8 mouse cellular contexts compared by ENCODE assay signal in the genomic region with DNA sequence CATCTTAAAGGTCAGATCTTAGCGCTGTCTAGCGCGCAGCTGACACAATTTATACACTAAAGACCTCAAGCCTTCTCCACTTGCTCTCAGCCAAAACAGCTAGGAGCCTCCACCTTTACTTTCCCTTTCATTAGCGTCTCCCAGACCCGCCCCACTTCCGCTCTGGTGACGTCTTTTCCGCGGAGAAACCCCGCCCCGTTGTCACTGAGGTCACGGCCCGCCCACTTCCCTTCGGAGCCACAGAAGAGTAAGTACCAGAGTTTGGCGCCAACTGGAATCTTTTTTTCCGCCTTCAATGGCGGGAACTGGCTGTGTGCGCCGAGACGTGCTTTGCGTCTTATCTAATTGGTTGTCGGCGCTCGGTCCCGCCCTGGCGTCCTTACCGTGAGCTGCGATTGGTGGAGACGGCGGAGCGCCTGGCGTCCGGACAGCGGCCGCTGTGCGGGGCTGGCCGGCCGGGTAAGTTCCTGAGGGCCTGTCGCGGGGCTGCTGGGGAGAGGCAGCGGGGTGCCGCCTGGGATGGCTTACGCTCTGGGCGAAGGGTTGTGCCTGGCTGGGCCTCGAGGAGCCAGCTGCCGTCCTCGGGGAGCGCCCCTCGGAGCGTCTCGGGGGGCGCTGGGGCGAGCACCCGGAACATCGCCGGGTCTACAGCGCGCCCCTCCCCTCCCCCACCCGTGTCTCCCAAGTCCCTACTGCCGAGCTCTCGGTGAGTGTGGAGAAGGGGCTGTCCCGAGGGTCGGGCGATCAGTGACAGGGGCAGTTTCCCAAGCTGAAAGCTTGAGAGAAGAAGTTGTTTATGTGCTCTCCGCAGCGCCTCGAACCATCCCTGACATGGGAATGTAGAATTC. TPM values are rescaled to one million over a fixed set of nuclear protein-coding genes. Genes with fewer than 3 reads are reported as not detected.
DNase-seq lines count a peak whose midpoint lies in the region; ATAC-seq and TF ChIP-seq lines count a peak whose summit lies in the region.

A gene (plus strand): TSS at position 418 of the 848 bp plus-strand sequence.

- H3K27ac ChIP-seq in cortical plate, adult 2 months (ENCODE audit: insufficient read depth, low read length): peak within 1 kb of the TSS; percentile 61; the same call in 1 of the 2 replicates

- DNase-seq in gastrocnemius, adult 8-10 months (ENCODE audit: low spot score in 2 of 2): peak; percentile 99
- peak; percentile 94 for DNase-seq in hindlimb bud, embryonic 11.5 days (ENCODE audit: extremely low spot score, low read depth, low spot score)
- peak; percentile 95 to 100 for DNase-seq in left cerebral cortex, adult 8-10 months (ENCODE audit: low spot score in 2 of 2)
- peak; percentile 99 to 100 for DNase-seq in right cerebral cortex, postnatal 10 days (ENCODE audit: low spot score in 2 of 2)
- peak; percentile 92 for DNase-seq in urinary bladder, postnatal 25 days (ENCODE audit: low spot score)

- ATAC-seq in activated CD4-positive, CD25-positive, alpha-beta regulatory T cell, adult 4 months: peak; percentile 95

- peak; percentile 86 for TF ChIP-seq POLR2A in cortical plate, adult 2 months (IDR thresholded peaks at IDR 0.05; ENCODE audit: extremely low read depth, insufficient read depth, low read length)

- H3K9me3 ChIP-seq in megakaryocyte, embryonic 14.5 days: no peaks in the 10 kb centered on the region

- peaks cover 15% of the 10 kb centered on the region for H3K36me3 ChIP-seq in megakaryocyte, embryonic 14.5 days (replicated peaks; ENCODE audit: low read length)

- no peak for TF ChIP-seq CTCF in cortical plate, adult 2 months (IDR thresholded peaks at IDR 0.05; ENCODE audit: extremely low read depth, insufficient read depth, low read length)

- peak within 1 kb of the TSS; percentile 74 for H3K4me3 ChIP-seq in cortical plate, adult 2 months (ENCODE audit: insufficient read depth, low read length)
- H3K4me3 ChIP-seq in megakaryocyte, embryonic 14.5 days (replicated peaks): peak within 1 kb of the TSS; percentile 97

- H3K27me3 ChIP-seq in megakaryocyte, embryonic 14.5 days (replicated peaks): no peaks in the 10 kb centered on the region

- no peaks in the 10 kb centered on the region for H3K4me1 ChIP-seq in cortical plate, adult 2 months (ENCODE audit: control insufficient read depth, insufficient read depth, low read length)
- peaks cover 33% of the 10 kb centered on the region for H3K4me1 ChIP-seq in megakaryocyte, embryonic 14.5 days

RNA-seq across cellular contexts. Expression of the gene that starts here (rescaled TPM):
- polyA plus RNA-seq in activated CD4-positive, CD25-positive, alpha-beta regulatory T cell, adult 4 months (2017; shearing (Covaris generic)): 10 to 100 TPM; 33.8 to 43.7 TPM
- 4.3 and 5.2 TPM in 2 replicates for polyA plus RNA-seq in cortical plate, adult 2 months (2012; rRNA removed)
- total RNA-seq in gastrocnemius, adult 8-10 months (2022): 1 to 10 TPM; 3.5 to 8.2 (median 5.6) TPM
- total RNA-seq in left cerebral cortex, adult 8-10 months (2022): 10 to 100 TPM in 2 of 4 experiments, 1 to 10 TPM in 2; 9.6 to 11.3 (median 10.1) TPM
- polyA plus RNA-seq in megakaryocyte, embryonic 14.5 days (2012; ENCODE audit: insufficient read depth, low replicate concordance): 0.37 TPM in 1 of 2 replicates, not detected in the other

Comparison
In these comparisons a context has a peak if more than half of its experiments do, and no peak if none do; other contexts are left out.
1. Peak in every context shown above with its lines: DNase-seq, ATAC-seq, H3K4me3 ChIP-seq and H3K27ac ChIP-seq.